Mouse (Mus musculus) lung, embryonic 16.5 days (tissue): ENCODE data around the gene 4930432K21Rik. TPM values are rescaled to one million over a fixed set of nuclear protein-coding genes. Genes with fewer than 3 reads are reported as not detected.
A peak's percentile ranks its signal among the peaks of the same experiment; 100 is the strongest.

Source experiments
- ATAC-seq: fragments of 200-750 bp; cut with Nextera tagmentation; 2 replicates; pipeline ENCODE4 v1.8.0; 2017; ENCODE audit warnings: low read depth, mild to moderate bottlenecking, moderate library complexity
- H3K27ac ChIP-seq: fragments of 300-500 bp; sonication (generic); 2 replicates; pipeline ENCODE4 v1.5.1; 2014; ENCODE audit warnings: mild to moderate bottlenecking, control low read depth, low read length
- H3K27me3 ChIP-seq: fragments of 300-500 bp; sonication (generic); 2 replicates; pipeline ENCODE4 v1.6.1; 2014; ENCODE audit warnings: low read depth, low read length, mixed read lengths; ENCODE audit not compliant: control insufficient read depth, insufficient read depth
- H3K36me3 ChIP-seq: fragments of 300-500 bp; sonication (generic); 2 replicates; pipeline ENCODE4 v1.6.1; 2014; ENCODE audit warnings: low read length; ENCODE audit not compliant: control insufficient read depth, insufficient read depth
- H3K4me1 ChIP-seq: fragments of 300-500 bp; sonication (generic); replicated peaks from 2 replicates; pipeline ENCODE4 v1.6.1; 2014; ENCODE audit warnings: low read length, mixed read lengths; ENCODE audit not compliant: control insufficient read depth, insufficient read depth
- H3K4me2 ChIP-seq: fragments of 300-500 bp; sonication (generic); 2 replicates; pipeline ENCODE4 v1.6.1; 2014; ENCODE audit warnings: low read depth, low read length, control low read depth
- H3K4me3 ChIP-seq: fragments of 300-500 bp; sonication (generic); 2 replicates; pipeline ENCODE4 v1.5.1; 2014; ENCODE audit warnings: mild to moderate bottlenecking, low read length, control low read depth
- H3K9ac ChIP-seq: fragments of 300-500 bp; sonication (generic); 2 replicates; pipeline ENCODE4 v1.6.1; 2014; ENCODE audit warnings: low read length, control low read depth
- H3K9me3 ChIP-seq: fragments of 300-500 bp; sonication (generic); 2 replicates; pipeline ENCODE4 v1.6.1; 2016; ENCODE audit warnings: low read length; ENCODE audit not compliant: control insufficient read depth
- WGBS: fragments of 180-500 bp; shearing (Covaris S2); extraction: QIAGEN DNeasy Blood & Tissue Kit; methylation state at CpG from one replicate; pipeline ENCODE4 v1.1.7; 2014; 5-methylcytosine and 5-hydroxymethylcytosine counted together
- polyA plus RNA-seq: library from polyadenylated mRNA; unstranded; fragments of >200 nt; fragmentation: Nextera tagmentation; extraction: Ambion mirVana; gene quantifications from 2 replicates; pipeline ENCODE4 v1.2.1, GENCODE M21; 2015

The 4930432K21Rik gene
- polyA plus RNA-seq, 1 experiment from 2014 or later: 1.5 TPM

GRCm38 (mm10) chr8:84185117-84185516 is 37.3 kb downstream of the 4930432K21Rik start, which contains the start of gene Nanos3:
Nanos3 (minus strand) TSS chr8:84185217.
- H3K4me1 ChIP-seq: peaks cover 35% of the 10 kb centered on the region
- peaks cover 2% of the 10 kb centered on the region; the same call in 1 of the 2 replicates for H3K9me3 ChIP-seq
- peak within 1 kb of the TSS; percentile 90 for H3K4me2 ChIP-seq
- H3K36me3 ChIP-seq: no peaks in the 10 kb centered on the region
- peak within 1 kb of the TSS; percentile 84 for H3K4me3 ChIP-seq
- ATAC-seq: no peak
- H3K27ac ChIP-seq: peak within 1 kb of the TSS; percentile 88
- peak within 1 kb of the TSS; percentile 96 for H3K9ac ChIP-seq
- WGBS: 95% methylated on average over 7 of the region's 7 CpGs
- no peaks in the 10 kb centered on the region for H3K27me3 ChIP-seq

DNA sequence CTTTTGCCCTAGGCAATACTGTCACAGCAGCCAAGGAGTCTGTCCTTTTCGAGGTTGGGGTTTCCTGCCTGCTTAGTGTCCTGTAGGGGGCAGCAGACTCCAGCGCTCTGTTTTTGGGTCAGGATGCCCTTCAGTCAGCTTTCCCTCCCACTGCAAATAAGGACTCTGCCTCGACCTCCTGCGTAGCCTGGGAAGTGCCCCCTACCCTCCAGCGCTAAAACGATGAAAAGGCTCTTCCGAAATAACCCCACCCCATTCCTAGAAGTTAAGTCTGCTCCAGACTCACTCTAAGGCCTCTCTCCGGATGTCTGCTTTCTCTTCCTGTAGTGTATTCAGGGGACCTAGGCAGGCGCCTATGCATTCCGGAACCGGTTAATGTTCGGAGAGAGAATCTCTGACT is 38.7 kb downstream of the 4930432K21Rik start:
- peak overlapping the region; percentile 59 for H3K9ac ChIP-seq
- H3K9me3 ChIP-seq: peaks cover 2% of the 10 kb centered on the region; the same call in 1 of the 2 replicates
- peak overlapping the region; percentile 42 for H3K4me3 ChIP-seq
- WGBS: under 1% methylated on average over 12 of the region's 12 CpGs
- peak overlapping the region; percentile 81 for H3K4me2 ChIP-seq
- peak; percentile 37 for ATAC-seq
- no peaks in the 10 kb centered on the region for H3K27me3 ChIP-seq
- peak overlapping the region; percentile 11; the same call in 1 of the 2 replicates for H3K27ac ChIP-seq
- H3K4me1 ChIP-seq: peaks cover 28% of the 10 kb centered on the region
- no peaks in the 10 kb centered on the region for H3K36me3 ChIP-seq

GRCm38 (mm10) chr8:84187065-84187755 is 39.4 kb downstream of the 4930432K21Rik start:
- no peak for ATAC-seq
- peaks cover 2% of the 10 kb centered on the region; the same call in 1 of the 2 replicates for H3K9me3 ChIP-seq
- WGBS: 4% methylated on average over 21 of the region's 21 CpGs

DNA sequence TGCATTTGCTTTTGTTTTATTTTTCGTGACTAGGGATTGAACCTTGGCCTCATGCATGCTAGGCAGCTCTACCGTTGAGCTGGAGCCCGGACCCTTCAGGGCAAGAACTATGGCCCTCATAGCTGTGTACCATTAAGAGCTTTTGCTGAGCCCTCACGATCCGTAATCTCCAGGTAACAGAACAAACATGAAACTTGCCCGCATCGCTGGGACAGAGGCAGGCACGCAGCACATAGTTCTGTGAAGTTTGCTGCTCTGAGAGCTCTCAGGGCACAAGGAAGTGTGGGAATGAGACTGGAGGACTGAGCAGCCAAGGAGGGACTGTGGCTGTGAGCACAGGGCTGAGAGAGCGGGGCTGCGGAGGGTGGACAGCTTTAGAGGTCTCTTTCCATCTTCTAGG is 40.8 kb downstream of the 4930432K21Rik start:
- peak overlapping the region; percentile 3 for H3K9ac ChIP-seq
- H3K9me3 ChIP-seq: peaks cover 2% of the 10 kb centered on the region; the same call in 1 of the 2 replicates
- no peak overlapping the region for H3K4me2 ChIP-seq
- H3K36me3 ChIP-seq: no peaks in the 10 kb centered on the region
- ATAC-seq: peak; percentile 42
- no peaks in the 10 kb centered on the region for H3K27me3 ChIP-seq
- peaks cover 39% of the 10 kb centered on the region for H3K4me1 ChIP-seq
- H3K4me3 ChIP-seq: no peak overlapping the region
- H3K27ac ChIP-seq: peak overlapping the region; percentile 90
- 56% methylated on average over 10 of the region's 10 CpGs for WGBS

More at GRCm38 (mm10) chr8:84187065-84187755, 39.4 kb downstream of the 4930432K21Rik start:
- Histone ChIP-seq H3K9ac (peak overlapping the region; percentile 59), H3K27me3 (no peaks in the 10 kb centered on the region), H3K4me3 (peak overlapping the region; percentile 42), H3K4me2 (peak overlapping the region; percentile 81), H3K36me3 (no peaks in the 10 kb centered on the region), H3K4me1 (peaks cover 35% of the 10 kb centered on the region), H3K27ac (peak overlapping the region; percentile 11)

- Histone ChIP-seq H3K4me2 (no peak overlapping the region), H3K4me3 (no peak overlapping the region), H3K4me1 (peaks cover 36% of the 10 kb centered on the region), H3K9me3 (peaks cover 2% of the 10 kb centered on the region; the same call in 1 of the 2 replicates), H3K9ac (peak overlapping the region; percentile 21; the same call in 1 of the 2 replicates), H3K36me3 (no peaks in the 10 kb centered on the region), H3K27ac (peak overlapping the region; percentile 90), H3K27me3 (no peaks in the 10 kb centered on the region)
- WGBS: 44% methylated on average over 4 of the region's 4 CpGs
- no peak for ATAC-seq
These were observed 41.8 kb downstream of the 4930432K21Rik start for GRCm38 (mm10) chr8:84189603-84190002.

DNA sequence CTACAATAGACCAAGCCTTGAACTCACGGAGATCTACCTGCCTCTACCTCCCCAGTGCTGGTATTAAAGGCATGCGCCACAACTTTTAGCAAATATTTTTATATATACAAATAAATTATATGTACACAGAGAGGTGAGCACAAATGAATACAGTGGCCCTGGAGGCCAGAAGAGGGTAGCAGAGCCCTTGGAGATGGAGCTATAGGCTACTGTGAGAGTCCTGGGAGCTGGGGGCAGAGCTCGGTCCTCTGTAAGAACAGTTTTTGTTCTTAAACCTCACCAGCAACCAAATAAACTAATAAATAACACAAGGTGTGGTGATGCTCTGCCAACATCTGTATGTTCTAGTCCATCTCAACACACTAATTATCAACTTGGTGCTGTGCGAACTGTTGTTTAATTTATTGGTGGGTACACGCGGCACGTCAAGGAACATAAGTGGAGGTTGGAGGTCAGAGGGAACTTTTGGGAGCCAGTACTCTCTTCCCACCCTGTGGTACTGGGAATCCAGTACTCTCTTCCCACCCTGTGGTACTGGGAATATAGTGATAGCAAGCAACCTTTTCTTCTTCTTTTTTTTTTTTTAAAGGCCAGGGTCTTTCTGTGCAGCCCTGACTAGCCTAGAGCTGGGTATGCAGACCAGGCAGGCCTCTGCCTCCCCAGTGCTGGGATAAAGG is 42.5 kb downstream of the 4930432K21Rik start:
- no peak overlapping the region for H3K27ac ChIP-seq
- H3K36me3 ChIP-seq: no peaks in the 10 kb centered on the region
- H3K9ac ChIP-seq: no peak overlapping the region

DNA sequence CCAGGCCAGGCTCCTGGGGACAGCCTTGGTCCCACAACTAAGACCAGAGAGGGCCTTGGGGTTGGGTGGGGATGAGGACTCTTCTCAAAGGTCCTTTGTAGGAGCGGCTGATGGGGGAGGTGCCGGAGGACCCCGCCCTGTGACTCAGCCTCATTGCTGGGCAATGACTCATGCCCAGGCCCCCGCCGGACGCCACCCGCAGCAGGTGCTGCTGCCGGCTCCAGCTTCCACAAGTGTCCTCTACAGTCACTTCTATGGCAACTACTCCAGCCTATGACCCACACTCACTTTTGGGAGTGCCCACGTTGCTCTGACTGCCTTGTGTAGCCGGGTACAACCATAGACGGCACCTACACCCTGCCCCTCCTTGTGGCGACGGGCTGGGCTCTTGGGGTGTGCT is 44.2 kb downstream of the 4930432K21Rik start:
- Histone ChIP-seq H3K27ac (peak overlapping the region; percentile 98), H3K27me3 (no peaks in the 10 kb centered on the region), H3K4me3 (peak overlapping the region; percentile 36), H3K36me3 (no peaks in the 10 kb centered on the region), H3K4me2 (peak overlapping the region; percentile 56), H3K9me3 (no peaks in the 10 kb centered on the region), H3K4me1 (peaks cover 34% of the 10 kb centered on the region), H3K9ac (peak overlapping the region; percentile 60)
- ATAC-seq: peak; percentile 86
- WGBS: 23% methylated on average over 13 of the region's 13 CpGs

More for the DNA sequence above, 42.5 kb downstream of the 4930432K21Rik start:
- Histone ChIP-seq H3K4me1 (peaks cover 36% of the 10 kb centered on the region), H3K4me2 (no peak overlapping the region), H3K4me3 (no peak overlapping the region), H3K9me3 (peaks cover under 1% of the 10 kb centered on the region; the same call in 1 of the 2 replicates), H3K27me3 (no peaks in the 10 kb centered on the region)
- WGBS: 91% methylated on average over 7 of the region's 7 CpGs
- ATAC-seq: no peak

DNA sequence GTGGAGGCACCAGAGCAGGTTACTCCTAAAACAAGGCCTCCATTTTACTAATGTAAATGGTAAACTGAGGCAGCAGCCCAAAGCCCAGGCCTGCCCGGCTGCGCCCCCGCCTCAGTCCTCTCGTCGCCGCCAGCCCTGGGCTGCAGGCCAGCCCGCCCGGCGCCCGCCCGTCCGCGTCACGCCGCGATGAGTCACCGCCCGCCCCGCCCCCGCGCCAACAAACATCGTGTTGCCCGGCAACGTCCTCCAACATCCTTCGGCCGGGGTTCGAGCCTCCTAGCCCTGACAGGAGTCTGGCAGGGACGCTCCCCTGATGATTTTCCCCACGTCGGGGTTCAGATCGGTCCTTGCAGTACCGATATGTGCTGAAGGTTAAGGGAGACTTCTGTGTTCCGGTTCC is 44.7 kb downstream of the 4930432K21Rik start:
- Histone ChIP-seq H3K36me3 (no peaks in the 10 kb centered on the region), H3K27me3 (no peaks in the 10 kb centered on the region), H3K9ac (peak overlapping the region; percentile 60), H3K4me3 (peak overlapping the region; percentile 36), H3K4me2 (peak overlapping the region; percentile 56), H3K9me3 (no peaks in the 10 kb centered on the region), H3K4me1 (peaks cover 28% of the 10 kb centered on the region), H3K27ac (peak overlapping the region; percentile 98)
- 3% methylated on average over 24 of the region's 33 CpGs for WGBS
- ATAC-seq: peak; percentile 67; the same call in 1 of the 2 replicates

DNA sequence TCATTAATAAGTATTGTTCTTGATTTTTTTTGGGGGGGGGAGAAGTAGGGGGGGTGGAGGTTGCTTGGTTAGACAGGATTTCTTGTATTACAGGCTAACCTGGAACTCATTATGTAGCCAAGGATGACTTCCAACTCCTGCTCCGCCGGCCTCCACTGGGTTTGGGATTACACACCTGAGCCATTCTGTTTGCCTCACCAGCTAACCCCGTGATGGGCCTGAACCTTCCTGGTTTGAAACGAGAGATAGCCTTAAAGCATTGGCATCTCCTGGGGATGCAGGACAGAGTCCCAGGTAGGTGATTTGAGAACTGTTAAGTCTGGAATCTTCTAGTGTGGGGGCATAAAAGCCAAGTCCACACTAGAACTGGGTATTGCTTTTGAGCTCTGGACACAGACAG is 45.3 kb downstream of the 4930432K21Rik start:
- Histone ChIP-seq H3K4me2 (peak overlapping the region; percentile 56), H3K9me3 (no peaks in the 10 kb centered on the region), H3K27ac (peak overlapping the region; percentile 98; the same call in 1 of the 2 replicates), H3K27me3 (no peaks in the 10 kb centered on the region), H3K36me3 (no peaks in the 10 kb centered on the region), H3K4me1 (peaks cover 32% of the 10 kb centered on the region), H3K9ac (no peak overlapping the region), H3K4me3 (peak overlapping the region; percentile 36; the same call in 1 of the 2 replicates)
- 67% methylated on average over 4 of the region's 4 CpGs for WGBS
- no peak for ATAC-seq
